Mouse (Mus musculus) retina, postnatal 7 days (tissue): Measurements from ENCODE around the gene Olfr453.

Experiments used
- DNase-seq: peaks from one replicate; pipeline ENCODE4 v3.0.0-alpha.2; 2012; ENCODE audit warnings: low read depth, low spot score

Gene Olfr453

DNA sequence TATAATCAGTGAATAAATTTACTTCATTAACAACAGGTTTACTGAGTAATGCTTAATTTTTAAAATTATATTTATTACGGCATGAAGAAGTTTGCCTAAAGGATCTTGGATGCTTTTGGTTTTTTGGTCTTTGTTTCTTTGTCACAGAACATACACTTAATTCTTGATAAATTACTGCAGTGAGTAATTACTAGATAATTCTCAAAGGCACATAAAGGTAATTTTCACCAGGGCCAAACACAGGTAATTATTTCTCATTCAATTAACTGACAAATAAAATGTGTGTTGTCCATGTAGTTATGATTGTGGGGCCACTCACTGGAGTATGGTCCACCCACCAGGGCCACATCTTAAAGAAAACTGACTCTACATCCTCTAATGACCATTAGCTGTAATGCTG, at the start of gene Olfr453:
Gene Olfr453, plus strand, starts transcription at position 301 of the 400 bp plus-strand sequence.
- DNase-seq, result no peak

DNA sequence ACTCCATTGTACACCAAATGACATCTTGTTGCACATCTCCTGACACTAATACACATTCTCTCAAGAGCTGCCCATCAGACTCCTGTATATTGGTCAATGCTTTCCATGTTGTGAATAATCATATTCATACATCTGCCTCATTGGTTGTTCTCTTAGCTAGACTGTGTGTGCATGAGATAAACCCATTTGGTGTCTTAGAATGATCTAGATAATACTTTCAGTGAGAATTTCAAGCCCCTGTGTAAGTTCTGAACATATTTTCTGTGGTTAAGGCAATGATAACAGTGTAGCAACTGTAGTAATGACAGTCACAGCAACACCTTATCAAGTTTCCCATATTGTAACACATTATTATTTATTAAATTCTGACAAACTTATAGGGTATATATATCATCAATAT, 49.4 kb upstream of the Olfr453 start:
- DNase-seq, result no peak

DNA sequence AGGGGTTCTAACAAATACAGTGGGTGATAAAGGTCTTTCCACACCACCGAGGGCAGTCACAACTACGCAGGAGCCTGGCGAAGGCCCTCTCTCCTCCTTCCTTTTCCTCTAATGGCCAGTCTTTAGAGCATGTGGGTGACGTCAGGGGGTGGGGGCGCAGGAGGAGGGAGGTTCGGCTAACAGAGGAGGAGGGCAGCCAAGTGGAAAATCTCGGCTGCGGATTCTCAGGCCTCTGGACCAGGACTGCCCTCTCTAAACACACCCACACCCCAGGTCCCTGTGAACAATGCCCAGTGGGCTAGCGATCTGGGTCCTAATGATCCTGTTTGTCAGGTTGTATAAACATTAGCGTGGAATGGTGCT, 47.0 kb upstream of the Olfr453 start:
- DNase-seq, result peak; percentile 61

DNA sequence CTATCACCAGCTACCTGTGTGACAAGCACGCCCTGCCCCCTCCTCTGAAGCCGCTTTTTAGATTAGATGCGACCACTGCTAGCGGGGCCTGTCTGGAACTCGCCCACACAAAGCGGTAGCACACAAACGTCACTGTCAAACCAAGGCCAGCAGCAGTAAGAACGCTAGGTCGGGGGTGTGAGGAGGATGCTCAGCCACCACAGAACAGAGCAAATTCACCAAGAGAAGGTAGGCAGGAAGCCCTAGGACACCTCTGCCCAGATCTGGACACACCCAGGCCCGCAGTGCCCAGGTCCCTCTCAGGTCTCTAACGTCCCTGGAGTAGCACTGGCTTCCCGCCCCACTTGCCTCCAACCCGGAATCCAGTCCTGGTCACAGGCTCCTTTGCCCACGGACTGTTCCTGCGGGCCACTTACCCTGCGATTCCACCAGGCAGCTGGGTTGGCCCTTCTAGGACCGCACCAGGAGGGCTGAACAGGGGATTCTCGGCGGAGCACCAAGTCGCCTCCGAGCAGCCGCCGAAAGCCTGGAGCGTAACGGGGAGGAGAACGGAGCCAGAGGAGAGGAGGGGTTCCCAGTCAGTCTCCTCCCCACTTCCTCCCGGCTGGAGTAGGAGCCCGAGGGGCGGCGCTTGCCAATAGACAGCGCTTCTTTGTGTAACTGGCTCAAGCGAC, 46.5 kb upstream of the Olfr453 start:
- peak; percentile 61 for DNase-seq

DNA sequence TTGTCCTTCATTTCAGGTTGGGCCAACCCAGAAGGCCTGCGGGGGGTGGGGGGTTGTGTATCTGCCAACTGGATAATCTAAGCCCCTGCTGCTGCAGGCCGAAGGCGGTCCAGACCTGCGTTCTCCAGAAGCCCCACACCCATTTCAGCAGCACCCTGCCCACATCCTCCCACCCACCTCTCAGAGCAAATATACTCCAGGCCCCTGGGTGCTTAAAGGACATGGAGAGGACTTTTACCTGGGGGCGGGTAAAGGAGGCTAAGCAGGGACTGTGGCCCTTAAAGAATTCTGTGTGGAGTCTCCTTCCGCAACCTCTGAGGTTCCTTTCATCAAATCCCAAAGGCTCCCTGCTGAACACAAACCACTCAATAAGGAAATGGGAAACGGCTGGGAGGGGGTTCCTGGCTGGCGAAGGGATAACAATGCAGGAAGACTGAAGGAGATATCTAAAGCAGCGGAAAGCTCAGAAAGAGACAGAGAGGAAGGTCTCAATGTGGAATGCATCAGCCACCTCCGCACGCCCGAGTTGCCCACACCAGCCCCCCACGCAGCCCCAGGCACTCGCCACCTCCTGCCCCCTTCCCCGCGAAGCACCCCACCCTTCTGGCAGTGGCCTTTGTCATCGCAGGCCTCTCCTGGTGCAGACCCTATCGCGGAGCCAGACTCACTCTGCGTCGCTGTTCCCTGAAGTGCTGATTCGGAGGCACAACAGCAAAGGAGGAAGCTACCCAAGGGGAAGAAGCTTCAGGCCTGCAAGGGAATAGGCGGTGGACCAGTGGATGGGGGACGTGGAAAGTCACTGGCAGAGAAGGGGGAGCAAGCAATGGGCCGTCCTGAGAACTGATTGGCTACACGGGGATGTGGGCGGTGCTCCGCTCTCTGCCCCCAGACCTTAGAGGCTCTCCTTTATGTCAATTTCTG, 29.6 kb upstream of the Olfr453 start, which contains the start of gene Tcaf1:
Gene Tcaf1, minus strand, starts transcription at position 798 of the 921 bp plus-strand sequence.
- peak; percentile 51 for DNase-seq

DNA sequence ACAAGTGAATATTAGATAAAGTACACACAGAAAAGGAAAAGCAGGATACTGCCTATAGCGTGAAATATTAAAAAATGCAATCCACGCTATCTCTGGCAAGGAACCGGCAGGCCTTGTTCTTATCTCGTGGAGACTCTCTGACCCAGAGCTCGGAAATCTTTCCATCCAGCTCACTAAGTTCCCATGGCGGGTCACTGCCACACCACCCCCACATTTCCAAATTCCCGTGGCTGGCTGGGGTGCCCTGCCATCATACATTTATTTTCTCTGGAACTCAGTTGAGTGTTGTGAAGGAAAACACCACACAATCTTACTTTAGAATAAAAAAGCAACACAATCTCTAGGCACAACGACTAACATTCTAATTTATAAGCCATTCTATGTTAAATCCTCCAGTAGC, 24.5 kb upstream of the Olfr453 start:
- no peak for DNase-seq

DNA sequence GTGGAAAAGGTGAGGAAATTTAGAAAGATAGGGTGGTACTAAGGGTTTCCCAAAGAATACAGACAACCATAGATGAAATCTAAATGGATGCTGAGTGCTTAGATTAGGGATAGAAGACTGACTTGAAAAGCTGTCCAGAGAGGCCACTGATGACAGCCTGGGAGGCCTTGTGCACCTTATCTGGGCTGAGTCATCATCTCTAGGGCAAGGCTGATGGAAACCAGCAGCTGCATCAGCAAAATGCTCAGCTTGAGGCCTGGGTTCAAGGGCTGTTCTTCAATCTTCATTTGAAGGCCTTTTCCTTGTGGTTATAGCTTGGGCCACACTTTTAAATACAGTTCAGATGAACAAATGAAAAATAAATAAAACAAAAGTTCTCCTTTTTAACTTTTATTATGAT, 21.2 kb upstream of the Olfr453 start:
- no peak for DNase-seq

DNA sequence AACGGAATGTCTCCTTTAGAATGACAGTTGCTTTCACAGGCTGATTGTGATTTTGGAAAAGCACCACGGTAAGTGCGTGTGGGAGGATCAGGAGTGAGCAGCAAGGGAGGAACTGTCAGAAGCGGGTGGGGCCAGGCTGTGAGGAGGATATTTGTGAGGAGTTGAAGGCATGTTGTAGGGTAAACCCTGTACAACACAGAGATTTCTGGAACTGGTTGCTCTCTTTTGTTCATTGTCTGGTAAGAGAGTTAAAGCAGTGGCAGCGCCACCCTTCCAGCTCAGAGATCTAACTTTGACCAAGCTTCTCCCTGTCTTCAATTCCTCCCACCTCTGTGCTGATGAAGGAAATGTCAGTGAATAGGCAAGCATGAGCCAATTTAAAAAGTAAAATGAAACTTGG, 3.1 kb downstream of the Olfr453 start:
- DNase-seq, result no peak

DNA sequence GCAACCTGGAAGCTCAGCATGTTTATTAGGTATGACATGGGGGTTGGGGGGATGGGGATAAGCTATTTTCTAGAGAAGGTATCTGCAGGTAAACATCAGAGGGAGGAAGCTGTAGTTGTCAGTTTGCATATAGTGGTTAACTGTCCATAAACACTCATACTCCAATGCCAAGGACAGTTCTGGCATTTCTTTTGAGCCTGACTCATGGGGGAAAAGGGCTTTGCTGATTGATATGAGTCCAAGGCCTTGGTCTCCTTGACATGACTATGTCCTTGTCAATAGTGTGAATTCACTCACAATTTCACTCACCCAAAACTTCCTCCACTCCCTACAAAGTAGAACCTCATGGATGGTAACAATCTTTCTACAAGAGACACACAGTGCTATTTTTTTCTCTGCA, 8.7 kb downstream of the Olfr453 start:
- no peak for DNase-seq

DNA sequence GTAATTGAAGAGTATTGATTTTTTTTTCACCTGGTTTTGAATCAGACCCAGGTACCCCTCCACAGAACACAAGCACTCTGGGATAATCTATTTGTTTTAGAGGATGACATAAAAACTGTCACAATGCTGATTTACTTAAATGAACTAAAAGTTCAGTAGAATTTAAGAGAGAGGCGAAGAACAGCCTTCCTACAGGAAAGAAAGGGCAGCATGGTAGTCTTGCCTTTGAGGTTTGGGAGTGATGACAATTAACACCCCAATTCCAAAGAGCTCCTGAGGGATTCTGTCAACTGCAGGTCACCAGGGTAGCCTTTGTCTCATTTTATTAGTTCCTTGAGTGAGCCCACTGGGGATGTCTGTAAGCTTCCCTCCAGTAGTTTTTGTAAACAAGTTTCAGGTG, 16.9 kb downstream of the Olfr453 start, which contains the start of gene Olfr38:
Gene Olfr38, plus strand, starts transcription at position 301 of the 400 bp plus-strand sequence.
- DNase-seq, result no peak

DNA sequence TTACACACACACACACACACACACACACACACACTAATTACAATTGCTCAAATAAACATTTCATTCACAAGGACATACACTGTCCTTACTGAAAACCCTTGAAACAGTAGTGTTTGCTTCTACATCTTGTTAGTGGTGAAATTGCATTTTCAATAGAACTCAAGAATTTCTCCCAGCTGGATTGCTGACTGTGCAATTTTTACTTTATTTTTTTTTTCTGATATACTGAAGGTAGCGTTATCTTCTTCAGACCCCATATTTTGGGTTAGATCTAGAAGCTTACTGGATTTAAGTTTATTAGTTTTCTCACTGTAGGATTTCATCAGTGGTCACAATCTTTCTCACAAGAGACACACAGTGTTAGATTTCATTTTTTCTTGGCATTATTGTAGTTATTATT, 37.9 kb downstream of the Olfr453 start:
- no peak for DNase-seq

DNA sequence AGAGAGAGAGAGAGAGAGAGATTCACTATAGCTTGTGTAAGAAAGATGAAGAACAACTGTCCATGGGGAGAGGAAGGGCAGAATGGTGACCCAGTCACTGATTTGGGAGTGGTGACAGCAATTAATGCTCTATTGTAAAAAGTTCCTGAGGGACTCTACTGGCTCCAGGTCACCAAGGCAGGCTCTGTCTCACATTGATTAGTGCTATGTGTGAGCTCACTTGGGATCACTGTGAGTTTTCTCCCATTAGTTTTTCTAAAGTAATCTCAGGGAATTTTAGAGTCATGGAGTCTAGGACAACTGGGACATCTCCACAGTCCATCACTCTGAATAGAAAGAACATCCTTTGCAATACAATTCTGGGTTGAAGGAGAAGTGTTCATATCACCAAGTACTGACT, 45.6 kb downstream of the Olfr453 start, which contains the start of gene Olfr452:
Gene Olfr452, plus strand, starts transcription at position 301 of the 400 bp plus-strand sequence.
- no peak for DNase-seq

DNA sequence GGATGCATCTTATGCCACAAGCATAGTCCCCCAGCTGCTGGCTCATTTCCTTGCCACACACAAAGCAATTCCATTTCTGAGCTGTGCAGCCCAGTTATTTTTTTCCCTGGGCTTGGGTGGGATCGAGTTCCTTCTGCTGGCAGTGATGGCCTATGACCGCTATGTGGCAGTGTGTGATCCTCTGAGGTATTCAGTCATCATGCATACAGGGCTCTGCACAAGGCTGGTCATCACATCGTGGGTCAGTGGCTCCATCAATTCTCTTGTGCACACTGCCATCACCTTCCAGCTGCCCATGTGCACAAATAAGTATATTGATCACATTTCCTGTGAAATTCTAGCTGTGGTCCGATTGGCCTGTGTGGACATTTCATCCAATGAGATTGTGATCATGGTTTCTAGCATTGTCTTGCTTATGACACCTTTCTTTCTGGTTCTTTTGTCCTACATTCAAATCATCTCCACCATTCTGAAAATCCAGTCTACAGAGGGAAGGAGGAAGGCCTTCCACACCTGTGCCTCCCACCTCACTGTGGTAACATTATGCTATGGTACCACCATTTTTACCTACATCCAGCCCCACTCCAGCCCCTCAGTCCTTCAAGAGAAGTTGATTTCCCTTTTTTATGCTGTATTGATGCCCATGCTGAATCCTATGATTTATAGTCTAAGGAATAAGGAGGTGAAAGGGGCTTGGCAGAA, 51.2 kb downstream of the Olfr453 start:
- DNase-seq, result no peak

DNA sequence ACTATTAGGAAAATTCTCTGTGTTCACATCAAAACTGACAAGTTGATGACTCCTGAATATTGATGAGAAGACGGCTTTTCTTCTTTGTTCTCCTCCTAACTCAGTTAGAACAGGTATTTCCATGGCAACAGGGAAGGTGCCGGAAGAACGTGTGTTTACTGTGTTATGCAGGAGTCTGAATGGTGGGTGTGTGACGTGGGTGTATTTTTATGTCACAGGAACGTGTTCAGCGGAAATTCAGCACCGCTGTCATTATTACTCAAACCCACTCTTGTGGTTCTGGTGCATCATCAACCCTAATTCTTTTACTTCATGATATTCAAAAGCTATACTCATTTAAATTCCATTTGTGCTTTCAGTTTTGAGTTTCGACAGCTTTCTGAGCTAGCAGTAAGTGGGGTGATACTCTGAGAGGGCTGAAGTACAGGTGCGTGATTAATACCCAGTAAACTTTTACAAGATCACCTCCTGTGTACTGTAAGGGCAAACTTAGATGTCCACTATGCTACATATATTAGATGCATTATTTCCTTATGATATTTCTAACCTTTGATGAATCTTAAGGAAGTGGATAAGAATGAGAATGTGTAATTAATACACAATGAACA, 51.9 kb downstream of the Olfr453 start:
- no peak for DNase-seq

DNA sequence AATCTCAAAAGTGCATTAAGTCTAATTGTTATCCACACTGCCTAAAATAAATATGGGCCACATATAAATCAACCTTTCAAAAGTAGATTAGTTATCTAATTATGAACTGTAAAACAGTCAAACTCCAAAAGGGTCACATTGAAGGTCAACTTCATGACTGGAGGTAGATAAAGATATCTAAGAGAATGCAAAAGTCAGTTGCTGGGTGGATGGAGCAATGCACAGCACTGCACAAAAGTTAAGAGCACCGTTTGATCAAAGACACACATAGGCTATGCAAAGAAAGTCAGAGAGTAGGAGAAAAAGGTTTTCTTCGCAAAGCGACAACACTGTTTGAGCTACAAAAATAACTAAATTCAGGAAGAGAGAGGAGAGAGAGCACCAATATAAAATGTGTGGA, 55.8 kb downstream of the Olfr453 start:
- no peak for DNase-seq
